Mouse (Mus musculus) kidney, adult 8-10 months (tissue): Measurements from ENCODE around the gene Ptbp1.
"Not testable (repeated sequence)": the region's sequence is repeated elsewhere in the genome, so short reads cannot be mapped to it uniquely, and the experiment has no call there.

Experiments
- DNase-seq, 2 experiments: peaks; one replicate each; pipeline ENCODE4 v3.0.0; 2022

Ptbp1 gene

GRCm38 (mm10) chr10:79884446-79884845 is 30.2 kb downstream of the Ptbp1 start:
- peak; percentile 87 to 88 for DNase-seq

- not testable (repeated sequence) for DNase-seq
Observed at GRCm38 (mm10) chr10:79884938-79885337, 30.7 kb downstream of the Ptbp1 start.

- no peak for DNase-seq
Observed at GRCm38 (mm10) chr10:79886054-79886453, 31.8 kb downstream of the Ptbp1 start, which contains the start of gene Elane. Gene Elane, plus strand, starts transcription at chr10:79886247.

- DNase-seq: no peak
Observed at GRCm38 (mm10) chr10:79886611-79887010, 32.4 kb downstream of the Ptbp1 start.

- peak in 1 of 2 experiments; percentile 64 for DNase-seq
Observed at GRCm38 (mm10) chr10:79889386-79889785, 35.2 kb downstream of the Ptbp1 start.

GRCm38 (mm10) chr10:79890670-79891069 is 36.4 kb downstream of the Ptbp1 start, which contains the start of gene Cfd:
Gene Cfd, plus strand, starts transcription at chr10:79890853.
- no peak for DNase-seq

GRCm38 (mm10) chr10:79892451-79893118 is 38.4 kb downstream of the Ptbp1 start:
- peak; percentile 70 to 84 for DNase-seq

- DNase-seq: no peak
Observed at GRCm38 (mm10) chr10:79896306-79896705, 42.1 kb downstream of the Ptbp1 start.

- no peak for DNase-seq
Observed at GRCm38 (mm10) chr10:79896814-79897213, 42.6 kb downstream of the Ptbp1 start.

GRCm38 (mm10) chr10:79897316-79898245 is 43.4 kb downstream of the Ptbp1 start:
- DNase-seq: no peak

- no peak for DNase-seq
Observed at GRCm38 (mm10) chr10:79900951-79901410, 46.8 kb downstream of the Ptbp1 start.

- DNase-seq: no peak
Observed at GRCm38 (mm10) chr10:79906712-79907111, 52.5 kb downstream of the Ptbp1 start.

GRCm38 (mm10) chr10:79907415-79907814 is 53.2 kb downstream of the Ptbp1 start:
- DNase-seq: no peak

GRCm38 (mm10) chr10:79908167-79909091 is 54.2 kb downstream of the Ptbp1 start, which contains the start of gene Med16:
Gene Med16, minus strand, starts transcription at chr10:79908923.
- DNase-seq: peak; percentile 97

- DNase-seq: peak; percentile 53 to 63
Observed at GRCm38 (mm10) chr10:79909092-79909922, 55.1 kb downstream of the Ptbp1 start.

GRCm38 (mm10) chr10:79910556-79910955 is 56.3 kb downstream of the Ptbp1 start, which contains the start of gene Gm26602:
Gene Gm26602, plus strand, starts transcription at chr10:79910856.
- DNase-seq: no peak

- DNase-seq: no peak
Observed at GRCm38 (mm10) chr10:79912412-79912811, 58.2 kb downstream of the Ptbp1 start.
